Mouse (Mus musculus) midbrain, embryonic 10.5 days (tissue): ENCODE data around the gene Perp. TPM values are rescaled to one million over a fixed set of nuclear protein-coding genes. Genes with fewer than 3 reads are reported as not detected.

Experiments
- polyA plus RNA-seq: library from polyadenylated mRNA; unstranded; fragments of >200 nt; fragmentation: Nextera tagmentation; extraction: Ambion mirVana; gene quantifications from 2 replicates; pipeline ENCODE4 v1.2.1, GENCODE M21; 2016

The Perp gene
- polyA plus RNA-seq, 1 experiment from 2014 or later = 10.6 TPM

Other genes with a start within 250 kb of the Perp start
- gene Arfgef3, start 101.1 kb upstream of the Perp start, polyA plus RNA-seq = 0.49 and 0.88 TPM in 2 replicates
- not detected in 2 replicates for gene Gm4922, start 58.2 kb upstream of the Perp start, polyA plus RNA-seq
- gene Tnfaip3, start 170.6 kb downstream of the Perp start, polyA plus RNA-seq = 1.3 and 1.8 TPM in 2 replicates